Mouse (Mus musculus): ENCODE measurements around the gene Rspo1. TPM values are rescaled to one million over a fixed set of nuclear protein-coding genes. Genes with fewer than 3 reads are reported as not detected.

Rspo1 gene
- total RNA-seq, 2 experiments from 2014 or later, result 6.7 to 9.7 TPM

DNA sequence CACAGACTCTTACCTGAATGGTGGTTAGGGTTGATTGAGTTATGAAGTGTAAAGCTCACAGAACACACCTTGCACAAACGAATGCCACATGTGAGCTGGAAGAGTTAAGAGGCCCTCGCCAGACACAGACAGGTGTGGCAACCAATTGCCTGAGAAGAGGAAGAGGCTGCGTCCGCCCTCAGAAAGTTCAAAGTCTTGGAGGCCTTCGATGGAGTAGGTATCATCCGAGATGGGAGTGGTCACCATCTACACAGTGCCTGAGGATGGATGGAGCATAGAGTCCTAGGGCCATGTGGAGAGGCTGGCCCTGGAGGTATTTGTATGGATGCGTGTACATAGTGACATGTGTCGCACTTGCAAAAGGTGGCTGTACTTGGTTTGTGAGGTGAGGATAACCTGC, 15.1 kb upstream of the Rspo1 start:
- DNase-seq (ENCODE audit: low spot score in 2 of 2), result no peak

DNA sequence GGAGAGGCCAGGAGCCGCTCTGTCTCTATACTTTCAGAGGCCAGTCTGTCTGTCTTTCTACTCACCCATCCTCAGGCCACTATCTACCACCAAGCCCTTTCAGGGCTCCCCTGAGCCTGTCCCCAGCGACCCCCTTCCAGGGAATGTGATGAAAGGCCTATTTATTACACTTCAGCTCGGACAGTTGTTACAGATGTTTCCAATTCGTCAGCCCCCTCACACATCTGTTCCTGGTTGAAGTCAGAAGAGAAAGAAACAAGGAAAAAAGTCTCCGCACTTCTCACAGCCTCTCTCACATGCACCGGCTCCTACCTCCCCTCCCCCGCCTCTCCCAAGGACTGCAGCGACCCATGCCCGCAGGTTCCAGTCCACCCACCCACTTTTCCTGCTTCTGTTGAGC, 13.9 kb upstream of the Rspo1 start:
- DNase-seq (ENCODE audit: low spot score in 2 of 2), result no peak

DNA sequence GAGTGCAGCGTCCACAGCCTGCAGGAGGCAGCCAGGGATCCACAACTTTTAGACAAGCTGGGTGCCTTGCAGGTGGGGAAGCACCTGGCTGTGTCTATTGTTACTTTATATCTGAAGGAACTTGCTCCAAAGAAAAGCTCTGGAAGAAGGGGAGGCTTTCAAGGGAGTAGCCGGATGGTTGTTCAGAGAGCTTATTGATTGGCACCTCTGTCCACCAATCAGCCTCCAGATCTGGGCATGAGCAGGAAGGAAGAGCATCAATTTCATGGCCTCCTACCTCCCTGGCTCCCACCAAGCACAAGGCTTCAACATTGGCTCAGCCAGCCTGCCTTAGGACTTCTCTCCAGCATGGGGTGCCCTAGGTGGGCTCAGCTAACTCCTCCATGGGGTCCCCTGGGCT, 12.9 kb upstream of the Rspo1 start:
- no peak for DNase-seq (ENCODE audit: low spot score in 2 of 2)

DNA sequence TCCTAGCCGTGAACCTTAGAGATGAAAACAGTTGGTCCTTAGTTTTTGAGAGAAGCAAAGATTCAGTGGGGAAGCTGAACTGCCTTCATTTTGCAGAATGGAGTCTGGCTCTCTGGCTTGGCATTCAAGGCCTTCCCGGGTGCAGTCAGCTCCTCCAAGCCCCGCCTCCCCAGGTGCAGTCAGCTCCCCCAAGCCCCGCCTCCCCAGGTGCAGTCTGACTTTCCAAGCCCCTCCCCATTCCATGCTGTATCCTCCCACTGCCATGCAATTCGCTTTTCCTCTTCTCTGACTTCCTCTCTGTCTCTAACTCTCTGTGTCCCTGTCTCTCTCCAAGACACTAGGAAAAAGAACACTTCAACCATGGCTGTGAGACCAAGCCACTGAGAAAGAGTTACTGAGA, 8.0 kb upstream of the Rspo1 start:
- DNase-seq (ENCODE audit: low spot score in 2 of 2), result no peak

DNA sequence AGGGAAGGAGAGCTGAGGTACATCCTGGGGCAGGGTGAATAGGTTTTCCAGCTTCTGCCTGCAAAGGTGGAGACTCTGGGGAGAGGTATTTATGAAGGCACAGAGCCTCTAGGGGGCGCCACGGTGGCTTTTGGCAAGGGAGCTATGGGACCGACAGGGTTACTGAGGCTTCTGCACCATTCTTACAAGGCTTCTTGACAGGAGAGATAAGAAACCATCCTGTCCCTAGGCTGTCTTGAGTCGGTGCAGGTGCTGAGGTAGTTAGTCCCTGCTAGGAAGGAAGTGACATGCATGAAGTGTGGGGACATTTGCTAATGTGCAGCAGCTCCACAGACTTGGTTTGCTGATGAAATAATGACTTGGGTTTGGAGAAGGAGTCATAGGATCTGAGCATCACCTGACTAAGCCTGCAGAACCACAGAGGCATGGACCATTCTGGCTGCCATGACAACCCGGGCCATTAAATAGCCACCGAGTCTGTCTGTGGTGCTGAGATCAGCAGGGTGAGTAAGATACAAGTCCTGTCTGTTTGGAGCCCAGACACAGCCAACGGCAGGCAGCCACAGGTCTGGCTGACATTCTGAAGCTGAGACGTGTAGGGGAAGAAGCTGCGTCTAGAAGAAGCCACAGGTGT, 2.2 kb upstream of the Rspo1 start:
- no peak for DNase-seq (ENCODE audit: low spot score in 2 of 2)

DNA sequence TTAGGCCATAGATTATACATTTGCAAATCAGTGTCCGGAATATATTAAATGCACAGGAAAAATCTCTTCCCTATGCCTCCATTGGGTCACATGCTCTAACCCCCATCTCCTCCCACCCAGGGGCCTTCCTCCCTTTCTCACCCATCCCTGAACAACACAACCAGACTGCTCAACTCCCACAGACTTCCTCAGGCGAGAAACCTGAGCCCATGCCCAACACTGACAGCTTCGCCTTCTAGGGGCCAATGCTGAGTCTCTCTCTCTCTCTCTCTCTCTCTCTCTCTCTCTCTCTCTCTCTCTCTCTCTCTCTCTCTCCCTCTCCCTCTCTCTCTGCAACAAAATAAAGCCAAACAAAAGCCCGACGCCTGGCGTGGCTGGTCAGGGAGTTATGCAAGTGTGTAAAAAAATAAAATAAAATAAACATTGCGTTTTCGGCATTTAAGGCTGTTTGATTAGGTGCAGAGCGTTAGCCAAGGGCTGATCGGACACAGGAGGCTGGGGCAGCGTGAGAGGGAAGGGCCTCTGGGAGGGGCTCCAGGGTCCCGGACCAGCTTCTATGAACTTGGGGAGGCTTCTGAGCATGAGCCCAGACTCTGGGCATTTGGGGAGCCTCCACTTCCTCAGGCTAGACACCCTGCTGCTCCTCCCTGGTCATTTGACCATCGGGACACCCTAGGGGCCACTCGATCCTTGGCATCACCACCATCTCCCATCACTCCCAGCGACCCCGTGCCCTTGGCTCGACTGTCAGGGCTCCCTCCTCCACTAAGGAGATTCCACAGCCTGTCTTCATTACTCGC, 1.2 kb upstream of the Rspo1 start:
- DNase-seq (ENCODE audit: low spot score in 2 of 2), result no peak

DNA sequence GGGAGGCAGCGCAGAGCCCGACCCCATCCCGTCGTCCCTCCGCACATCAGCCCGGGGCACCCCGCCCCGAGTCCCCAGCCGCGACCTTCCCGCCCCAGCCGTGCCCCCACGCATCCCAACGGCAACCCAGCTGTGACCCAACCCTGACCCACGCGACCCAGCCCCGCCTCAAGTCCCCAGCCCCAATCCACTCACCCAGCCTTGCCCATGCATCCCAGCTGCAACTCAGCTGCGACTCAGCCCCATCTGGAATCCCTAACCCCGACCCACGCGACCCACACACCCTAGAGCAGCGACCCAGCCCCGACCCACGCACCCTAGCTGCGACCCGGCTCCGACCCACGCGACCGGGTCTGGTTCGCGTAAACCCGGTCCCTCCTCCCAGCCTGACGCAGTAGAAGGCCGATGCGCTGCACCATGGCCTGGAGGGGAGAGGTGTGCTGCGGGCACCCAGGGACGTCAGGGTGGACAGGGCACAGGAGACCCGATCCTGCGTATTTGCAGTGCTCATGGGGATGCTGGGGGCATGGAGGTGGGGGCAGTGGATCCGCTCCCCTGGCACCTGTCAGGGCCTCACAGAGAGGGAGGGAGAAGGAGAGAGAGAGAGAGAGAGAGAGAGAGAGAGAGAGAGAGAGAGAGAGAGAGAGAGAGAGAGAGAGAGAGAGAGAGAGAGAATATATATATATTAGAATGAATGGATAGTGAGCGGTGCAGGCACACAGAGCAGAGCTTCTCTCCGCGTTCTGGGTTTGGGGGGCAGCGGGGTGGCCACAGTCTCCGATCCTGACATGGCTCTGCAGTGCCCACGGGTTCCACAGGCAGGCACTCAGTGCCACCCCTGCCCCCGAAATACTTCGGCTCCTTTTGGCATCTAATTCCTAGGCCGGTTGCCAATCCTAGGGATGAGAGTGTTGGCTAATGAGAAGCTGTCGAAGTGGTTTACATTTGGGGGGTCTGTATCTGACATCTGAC, 795 bp downstream of the Rspo1 start:
- no peak for DNase-seq (ENCODE audit: low spot score in 2 of 2)

DNA sequence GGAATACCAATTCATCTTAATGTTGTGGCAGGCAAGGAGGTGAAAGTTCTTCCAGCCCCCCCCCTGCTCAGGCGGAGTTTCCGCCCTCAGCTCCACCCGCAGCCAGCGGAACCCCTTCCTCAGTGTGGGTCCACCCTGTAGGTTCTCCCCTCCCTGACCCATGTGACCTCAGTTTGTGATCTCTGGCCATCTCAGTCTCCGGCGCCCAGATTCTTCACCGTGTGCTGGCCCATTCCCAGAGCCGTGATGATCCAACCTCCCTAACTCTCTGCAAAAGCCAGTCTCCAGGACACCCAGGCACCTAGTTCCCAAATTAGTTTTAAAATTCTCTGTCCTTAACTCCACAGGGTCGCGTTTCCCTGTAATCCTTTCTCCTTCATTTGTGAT, 1.5 kb downstream of the Rspo1 start:
- no peak for DNase-seq (ENCODE audit: low spot score in 2 of 2)

DNA sequence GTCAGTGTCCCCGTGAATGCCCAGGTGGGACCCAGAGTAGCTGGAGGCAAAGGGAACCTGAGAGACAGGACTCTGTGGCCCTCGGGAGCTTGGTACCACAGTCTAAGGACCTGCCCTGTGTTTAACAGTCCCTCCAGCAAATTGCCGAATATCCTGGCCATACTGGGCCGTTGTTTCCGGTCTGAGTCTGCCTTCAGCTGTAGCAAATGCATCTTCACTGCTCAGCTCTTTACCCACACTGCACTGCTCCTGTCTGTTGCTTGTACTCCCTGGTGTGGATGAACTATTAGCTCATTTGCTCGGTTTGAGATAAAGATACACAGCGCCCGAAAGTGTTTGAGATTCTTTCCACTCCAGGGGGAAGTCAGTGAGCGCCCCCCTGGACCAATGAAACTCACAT, 2.2 kb downstream of the Rspo1 start:
- no peak for DNase-seq (ENCODE audit: low spot score in 2 of 2)

DNA sequence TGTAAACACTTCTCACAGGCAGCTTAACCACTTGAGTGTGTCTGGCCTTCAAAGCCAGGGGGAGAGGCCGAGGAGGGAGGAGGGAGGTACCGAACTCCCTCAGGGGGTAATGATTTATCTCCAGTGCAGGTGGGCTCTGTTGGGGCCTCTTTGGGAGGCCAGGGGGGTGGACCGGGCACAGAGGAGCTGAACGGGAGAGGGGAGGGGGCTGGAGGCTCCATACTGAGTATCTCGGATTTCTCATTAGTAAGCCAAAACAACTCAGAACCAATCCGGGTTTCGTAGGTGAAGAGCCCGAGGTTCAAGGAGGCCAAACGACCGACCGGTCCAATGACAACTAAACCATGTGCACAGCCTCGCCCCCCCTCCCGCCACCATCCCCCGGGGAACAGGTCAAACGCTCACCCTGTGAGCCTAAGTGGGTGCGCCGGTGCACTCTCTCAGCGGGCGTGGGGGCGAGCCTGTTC, 3.6 kb downstream of the Rspo1 start:
- DNase-seq (ENCODE audit: low spot score in 2 of 2), result no peak

DNA sequence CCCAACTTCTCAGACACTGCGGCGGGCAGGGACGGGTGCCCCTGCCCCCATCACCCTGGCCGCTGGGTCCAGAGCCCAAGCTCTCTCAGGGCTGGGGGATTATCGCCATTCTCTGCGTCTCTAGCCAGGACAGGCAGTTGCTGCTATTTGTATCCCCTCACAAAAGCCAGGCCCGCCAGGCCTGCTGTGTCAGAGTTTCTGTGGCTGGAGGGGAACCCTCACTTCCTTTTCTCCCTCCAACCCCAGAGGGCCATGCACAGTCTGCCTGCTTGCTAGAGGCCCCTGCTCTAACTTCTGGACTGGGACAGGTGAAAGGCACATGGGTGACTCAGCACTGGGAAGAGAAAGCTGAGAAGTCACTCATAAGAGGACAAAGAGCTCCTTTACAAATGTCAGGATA, 4.1 kb downstream of the Rspo1 start:
- DNase-seq (ENCODE audit: low spot score in 2 of 2), result no peak

DNA sequence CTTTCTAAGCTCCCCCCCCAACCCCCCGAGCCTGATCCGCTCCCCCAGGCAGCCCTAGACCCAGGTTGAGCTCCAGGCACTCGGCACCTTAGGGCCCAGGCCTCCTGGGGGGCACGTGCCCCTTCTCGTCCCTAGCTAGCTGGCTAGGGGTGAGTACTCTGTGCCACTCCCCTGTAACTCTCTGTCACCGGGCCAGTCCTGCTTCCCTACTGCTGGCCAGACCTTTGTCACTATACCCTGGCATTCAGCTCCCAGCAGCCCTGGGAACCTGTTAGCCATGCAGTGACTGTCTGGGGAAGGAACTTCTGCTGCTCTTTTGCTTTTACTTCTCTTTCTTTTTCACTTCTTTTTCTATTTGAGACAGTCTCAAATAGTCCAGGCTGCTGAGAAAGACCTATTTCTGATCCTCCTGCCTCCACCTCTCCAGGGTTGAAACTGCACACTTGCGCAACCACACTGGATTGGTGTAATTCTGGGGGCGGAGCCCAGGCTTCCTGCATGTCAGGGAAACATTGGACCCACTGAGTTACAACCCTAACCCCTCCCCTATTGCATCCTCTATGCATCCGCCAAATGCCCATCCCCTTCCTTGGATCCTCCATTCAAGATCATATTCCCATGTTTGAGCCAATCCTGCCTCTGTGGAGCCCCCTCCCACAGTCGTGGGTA, 11.4 kb downstream of the Rspo1 start:
- no peak for DNase-seq (ENCODE audit: low spot score in 2 of 2)

DNA sequence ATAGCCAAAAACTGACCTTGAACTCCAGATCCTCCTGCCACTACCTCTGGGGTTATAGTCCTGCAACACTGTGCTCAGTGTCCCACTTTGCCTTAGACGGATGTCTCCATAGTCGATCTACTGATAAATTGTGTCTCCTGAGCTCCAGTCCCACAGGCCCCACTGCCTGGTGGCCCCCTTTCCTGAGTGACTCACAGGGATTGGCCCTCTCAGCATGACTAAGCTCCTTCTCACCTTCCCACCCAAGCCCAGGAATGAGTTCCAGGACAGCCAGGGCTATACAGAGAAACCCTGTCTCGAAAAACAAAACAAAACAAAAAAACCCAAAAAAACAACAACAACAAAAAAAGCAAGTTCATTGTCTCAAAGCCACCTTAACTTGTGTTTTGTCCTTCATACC, 13.3 kb downstream of the Rspo1 start:
- no peak for DNase-seq (ENCODE audit: low spot score in 2 of 2)

DNA sequence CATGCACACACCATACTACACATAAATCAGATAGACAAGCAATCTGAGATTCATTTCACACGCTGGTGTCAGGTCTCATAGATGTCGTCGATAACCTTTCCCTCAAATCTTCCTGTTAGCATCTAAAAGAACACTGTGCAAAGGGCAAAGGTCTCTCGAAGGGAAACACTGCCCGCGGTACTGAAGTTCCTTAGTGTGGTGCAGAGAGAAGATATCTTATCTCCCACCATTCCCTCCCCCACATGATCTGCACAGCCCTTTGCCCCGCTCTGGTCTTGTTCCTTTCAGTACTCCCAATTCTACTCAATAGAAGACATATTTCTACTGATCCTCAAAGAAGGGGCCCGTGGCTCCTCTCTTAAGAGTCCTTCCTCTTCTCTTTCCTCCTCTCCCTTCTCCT, 16.7 kb downstream of the Rspo1 start:
- DNase-seq (ENCODE audit: low spot score in 2 of 2), result no peak

DNA sequence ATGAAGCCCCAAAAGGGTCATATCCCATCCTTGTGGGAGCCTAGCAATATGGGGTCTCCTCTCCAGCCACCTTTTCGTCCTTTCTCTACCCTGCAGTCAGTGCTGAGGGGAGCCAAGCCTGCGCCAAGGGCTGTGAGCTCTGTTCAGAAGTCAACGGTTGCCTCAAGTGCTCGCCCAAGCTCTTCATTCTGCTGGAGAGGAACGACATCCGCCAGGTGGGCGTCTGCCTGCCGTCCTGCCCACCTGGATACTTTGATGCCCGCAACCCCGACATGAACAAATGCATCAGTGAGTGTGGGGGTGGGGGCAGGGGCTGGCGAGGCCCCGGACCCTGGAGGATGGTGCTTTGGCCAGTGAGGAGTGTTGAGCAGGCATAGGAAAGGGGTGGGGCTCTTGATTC, 18.7 kb downstream of the Rspo1 start:
- no peak for DNase-seq (ENCODE audit: low spot score in 2 of 2)

DNA sequence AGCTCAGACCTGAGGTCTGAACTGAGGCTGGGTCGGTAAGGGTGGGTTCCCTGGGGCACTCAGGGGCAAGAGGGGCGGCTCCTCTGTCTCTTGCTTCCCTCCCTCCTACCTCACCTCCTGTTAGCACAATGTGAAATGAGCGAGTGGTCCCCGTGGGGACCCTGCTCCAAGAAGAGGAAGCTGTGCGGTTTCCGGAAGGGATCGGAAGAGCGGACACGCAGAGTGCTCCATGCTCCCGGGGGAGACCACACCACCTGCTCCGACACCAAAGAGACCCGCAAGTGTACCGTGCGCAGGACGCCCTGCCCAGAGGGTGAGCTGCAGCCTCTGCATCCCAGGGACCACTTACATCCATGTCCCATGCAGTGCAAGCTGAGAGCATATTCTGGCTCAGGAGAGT, 21.2 kb downstream of the Rspo1 start:
- DNase-seq (ENCODE audit: low spot score in 2 of 2), result no peak

DNA sequence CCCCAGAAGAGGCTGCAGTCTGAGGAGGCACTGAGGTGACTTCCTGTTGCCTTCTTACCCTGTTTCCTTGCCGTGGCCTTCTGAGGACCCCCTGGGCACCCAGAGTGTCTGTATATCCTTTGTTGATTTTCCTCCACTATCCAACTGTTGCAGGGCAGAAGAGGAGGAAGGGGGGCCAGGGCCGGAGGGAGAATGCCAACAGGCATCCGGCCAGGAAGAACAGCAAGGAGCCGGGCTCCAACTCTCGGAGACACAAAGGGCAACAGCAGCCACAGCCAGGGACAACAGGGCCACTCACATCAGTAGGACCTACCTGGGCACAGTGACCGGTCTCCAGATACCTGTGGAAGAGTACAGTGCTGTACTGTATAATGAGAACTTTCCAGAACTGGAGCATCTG, 22.0 kb downstream of the Rspo1 start:
- DNase-seq (ENCODE audit: low spot score in 2 of 2), result no peak

DNA sequence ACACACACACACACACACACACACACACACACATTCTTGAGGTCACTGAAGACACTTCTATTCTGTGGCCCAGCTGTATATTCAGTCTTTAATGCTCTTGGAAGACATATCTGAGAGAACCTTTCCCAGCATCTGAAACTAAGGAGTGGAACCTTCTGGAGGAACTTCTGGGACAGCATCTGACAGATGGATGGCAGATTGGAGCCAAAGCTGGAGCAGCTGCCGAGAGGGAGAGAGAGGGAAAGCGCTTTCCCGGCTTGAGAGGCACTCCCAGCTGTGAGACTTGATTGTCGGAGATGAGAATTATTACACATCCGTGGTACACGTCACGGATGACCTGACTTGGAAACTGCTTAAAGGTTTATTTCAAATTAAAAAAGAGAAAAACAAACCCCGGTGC, 22.5 kb downstream of the Rspo1 start:
- DNase-seq (ENCODE audit: low spot score in 2 of 2), result no peak

DNA sequence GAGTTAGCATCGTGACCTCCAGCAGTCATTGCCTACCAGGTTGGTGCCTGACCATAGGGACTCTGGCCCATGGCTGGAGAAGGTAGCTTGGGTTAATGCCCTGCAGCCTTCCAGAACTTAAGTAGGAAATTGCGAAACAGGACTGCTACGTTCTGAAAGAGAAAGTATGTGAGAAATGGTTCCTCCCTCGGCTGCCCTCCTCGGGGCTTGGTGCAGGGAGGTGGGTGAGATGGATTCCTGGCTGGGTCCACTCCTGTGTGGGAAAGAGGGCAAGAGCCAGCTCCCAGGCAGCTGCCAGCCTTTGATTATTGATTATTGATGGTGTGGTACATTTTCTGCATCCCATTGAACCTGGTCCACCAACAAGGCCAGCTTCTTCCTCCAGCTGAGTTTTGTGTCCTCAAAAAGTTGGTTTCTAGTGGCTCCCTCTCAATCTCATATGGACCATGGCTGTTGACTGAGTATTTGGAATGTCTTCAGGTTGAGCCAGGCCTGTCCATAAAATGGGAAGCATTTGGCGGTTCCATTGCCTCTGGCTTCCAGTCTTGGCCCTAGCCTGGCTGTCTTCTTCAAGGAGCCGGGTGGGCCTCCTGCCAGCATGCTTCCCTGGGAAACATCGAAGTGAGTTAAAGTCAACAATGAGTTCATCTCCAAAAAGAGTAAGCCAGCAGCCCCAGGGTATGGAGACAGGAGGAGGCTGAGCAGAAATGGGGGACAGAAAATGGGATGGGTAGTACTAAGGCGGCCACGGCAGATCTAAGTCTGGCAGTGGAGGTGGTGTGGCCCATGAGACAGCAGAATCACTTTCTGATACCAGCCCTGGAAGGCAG, 29.8 kb downstream of the Rspo1 start, which contains the start of gene Gnl2:
TSS of gene Gnl2 (plus strand) at position 780 of the 830 bp plus-strand sequence.
- DNase-seq (ENCODE audit: low spot score in 2 of 2), result no peak

DNA sequence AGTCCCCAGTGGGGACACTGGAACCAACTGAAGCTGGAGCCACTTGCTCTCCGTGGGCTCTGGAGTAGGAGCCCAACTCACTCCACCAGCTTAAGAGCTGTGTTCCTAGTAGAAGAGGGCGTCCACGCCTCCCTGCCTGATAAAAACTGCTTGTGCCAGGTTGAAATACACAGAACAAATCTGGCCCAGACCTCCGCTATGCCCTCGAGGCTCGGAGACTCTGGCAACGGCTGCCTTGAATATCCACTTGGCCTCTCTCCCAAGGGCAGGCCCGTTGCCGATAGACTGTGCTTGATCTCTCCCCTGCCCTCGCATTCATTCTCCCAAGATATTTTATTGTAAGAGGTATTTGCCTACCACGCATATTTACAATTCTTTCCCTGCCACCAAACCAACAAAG, 31.2 kb downstream of the Rspo1 start:
- DNase-seq (ENCODE audit: low spot score in 2 of 2), result peak; percentile 37 to 52

Data from adrenal gland, postnatal 4 days (tissue).